Mouse (Mus musculus): ENCODE results near the gene Gm28897.
"Not testable (repeated sequence)": the region's sequence is repeated elsewhere in the genome, so short reads cannot be mapped to it uniquely, and the experiment has no call there.

Gene Gm28897

DNA sequence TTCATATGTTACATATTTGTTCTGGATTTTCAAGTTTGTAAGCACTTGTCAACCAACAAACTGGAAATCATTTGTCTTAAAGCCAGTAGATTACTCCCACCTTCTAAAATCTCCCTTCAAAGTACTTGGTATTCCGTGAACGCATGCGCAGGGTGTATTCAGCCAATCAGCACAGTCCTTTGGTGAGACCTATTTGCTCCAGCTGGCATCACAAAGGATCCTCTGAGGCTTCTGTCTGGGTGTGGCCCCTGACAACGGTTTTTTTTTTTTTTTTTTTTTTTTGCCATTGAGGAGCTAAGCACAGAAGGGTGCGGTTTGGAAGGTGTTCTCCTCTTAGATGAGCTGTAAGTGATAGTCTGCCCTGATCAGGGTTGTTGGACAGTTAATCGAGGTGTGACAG lies at the start of gene Gm28897:
Gene Gm28897, plus strand, starts transcription at position 301 of the 400 bp plus-strand sequence.
- DNase-seq = not testable (repeated sequence)
